Mouse (Mus musculus): ENCODE results near the gene Glis3. TPM values are rescaled to one million over a fixed set of nuclear protein-coding genes. Genes with fewer than 3 reads are reported as not detected.
A peak's percentile ranks its signal among the peaks of the same experiment; 100 is the strongest.

Glis3 gene
- polyA plus RNA-seq, 1 experiment = 1.9 TPM

GRCm38 (mm10) chr19:28500505-28500904, 179.4 kb downstream of the Glis3 start:
- no peak for DNase-seq (ENCODE audit: extremely low spot score in 1 of 2, low spot score in 1 of 2)

DNA sequence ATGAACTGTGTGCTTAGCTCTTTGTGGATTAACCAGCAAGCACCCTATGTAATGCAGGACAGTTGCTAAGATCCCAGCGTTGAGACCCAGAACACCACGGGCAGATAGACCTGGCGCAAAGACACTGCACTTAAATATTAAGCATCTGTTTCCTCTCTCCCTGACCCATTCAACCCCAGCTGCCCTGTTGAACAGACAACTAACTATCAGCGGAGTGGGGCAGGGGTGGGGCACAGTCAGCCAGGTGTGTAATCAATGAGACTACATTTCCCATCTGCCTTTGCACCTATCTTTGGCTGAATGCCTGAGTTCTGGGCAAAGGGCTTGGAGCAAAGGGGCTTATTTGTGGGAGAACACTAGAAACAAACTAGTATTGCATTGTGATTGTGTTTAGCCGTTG, 180.1 kb downstream of the Glis3 start:
- no peak for DNase-seq (ENCODE audit: extremely low spot score in 1 of 2, low spot score in 1 of 2)

GRCm38 (mm10) chr19:28495926-28496325, 184.0 kb downstream of the Glis3 start:
- no peak for DNase-seq (ENCODE audit: extremely low spot score in 1 of 2, low spot score in 1 of 2)

DNA sequence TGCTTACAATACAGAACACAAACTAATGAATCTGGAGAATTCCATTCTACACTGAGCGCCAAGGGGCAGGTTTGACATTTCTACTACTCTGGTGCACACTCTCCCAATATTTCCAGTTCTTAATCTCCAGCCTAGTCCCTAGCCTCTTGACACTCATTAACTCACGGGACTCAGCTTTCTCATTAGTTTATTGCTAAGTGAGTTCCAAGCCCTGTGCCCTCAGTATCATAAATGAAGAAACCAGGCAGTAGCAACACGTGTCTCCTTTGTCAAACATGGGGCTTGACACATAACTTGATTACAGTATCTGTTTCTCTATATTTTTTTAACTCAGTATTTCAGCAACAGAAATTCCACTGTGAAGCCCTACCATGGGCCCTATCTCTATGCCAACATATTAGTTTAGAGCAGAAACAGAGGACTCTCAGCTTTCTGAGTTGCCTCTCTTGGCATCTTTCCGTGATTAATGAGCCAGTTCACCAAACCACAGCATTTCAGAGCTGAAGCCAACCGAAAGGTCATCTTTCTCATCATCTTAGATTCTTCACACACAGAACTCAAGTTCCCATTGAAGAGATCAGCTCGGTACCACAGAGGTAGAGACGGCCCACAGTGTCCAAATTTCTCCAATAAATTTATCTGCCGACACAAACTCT, 186.1 kb downstream of the Glis3 start:
- DNase-seq (ENCODE audit: extremely low spot score in 1 of 2, low spot score in 1 of 2) = no peak

- DNase-seq (ENCODE audit: extremely low spot score in 1 of 2, low spot score in 1 of 2) = no peak
Measured at GRCm38 (mm10) chr19:28478055-28478454, 201.8 kb downstream of the Glis3 start.

DNA sequence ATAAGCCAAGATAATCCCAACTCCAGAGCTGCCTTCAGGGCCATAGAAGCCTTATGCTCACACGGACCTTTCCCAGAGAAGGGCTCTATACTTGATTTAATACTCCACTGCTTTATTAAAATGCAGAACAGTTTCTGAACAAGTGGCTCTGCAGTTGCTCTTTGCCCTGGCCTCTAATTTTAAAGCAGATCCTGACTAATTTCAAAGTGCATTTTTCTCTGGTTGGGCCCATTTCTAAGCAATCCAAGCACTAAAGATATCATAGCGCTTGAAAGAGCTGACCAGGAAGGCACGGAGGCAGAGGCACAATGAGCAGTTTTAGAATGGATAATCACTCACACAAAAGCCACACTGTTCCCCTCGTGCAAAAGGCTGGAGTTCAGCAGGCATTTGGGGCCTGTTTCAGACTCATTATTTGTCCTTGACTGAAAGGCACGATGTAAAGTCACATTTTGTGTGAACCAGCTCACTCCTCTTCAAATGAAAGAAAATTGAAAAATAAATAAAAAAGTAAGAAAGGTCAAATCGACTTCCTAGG, 202.5 kb downstream of the Glis3 start:
- no peak for DNase-seq (ENCODE audit: extremely low spot score in 1 of 2, low spot score in 1 of 2)

- no peak for DNase-seq (ENCODE audit: extremely low spot score in 1 of 2, low spot score in 1 of 2)
Measured at GRCm38 (mm10) chr19:28473621-28474020, 206.3 kb downstream of the Glis3 start.

GRCm38 (mm10) chr19:28471144-28471543, 208.7 kb downstream of the Glis3 start:
- DNase-seq (ENCODE audit: extremely low spot score in 1 of 2, low spot score in 1 of 2) = no peak

GRCm38 (mm10) chr19:28465779-28466178, 214.1 kb downstream of the Glis3 start:
- no peak for DNase-seq (ENCODE audit: extremely low spot score in 1 of 2, low spot score in 1 of 2)

- no peak for DNase-seq (ENCODE audit: extremely low spot score in 1 of 2, low spot score in 1 of 2)
Measured at GRCm38 (mm10) chr19:28454331-28454730, 225.5 kb downstream of the Glis3 start.

DNA sequence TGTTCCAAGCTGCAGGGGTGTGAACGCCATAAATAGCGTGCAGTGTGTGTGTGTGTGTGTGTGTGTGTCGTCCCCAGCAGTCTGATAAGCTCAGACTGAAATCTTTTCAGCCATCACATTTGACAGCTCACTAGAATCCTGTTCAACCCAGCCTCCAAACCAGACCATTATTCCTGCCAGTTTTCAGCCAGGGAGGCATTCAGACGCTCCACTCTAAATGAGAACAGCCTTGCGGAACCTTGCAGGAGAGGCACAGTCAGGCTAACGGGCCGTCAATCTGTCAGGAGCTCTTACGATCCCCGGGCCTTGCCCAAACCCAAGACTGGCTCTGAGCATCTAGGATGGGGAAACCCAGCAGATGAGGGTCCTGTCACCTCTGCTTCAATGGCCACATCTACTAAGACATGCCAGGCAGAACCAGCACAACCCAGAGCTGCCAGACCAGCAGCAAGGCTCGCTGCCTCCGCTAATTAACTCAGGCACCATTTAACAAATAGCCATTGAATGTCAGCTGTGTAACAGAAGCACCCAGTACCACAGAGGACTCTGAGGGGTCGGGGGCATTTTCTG, 226.8 kb downstream of the Glis3 start:
- DNase-seq (ENCODE audit: extremely low spot score in 1 of 2, low spot score in 1 of 2) = peak; percentile 14 to 40

GRCm38 (mm10) chr19:28448811-28449210, 231.1 kb downstream of the Glis3 start:
- no peak for DNase-seq (ENCODE audit: extremely low spot score in 1 of 2, low spot score in 1 of 2)

GRCm38 (mm10) chr19:28442161-28442560, 237.7 kb downstream of the Glis3 start:
- no peak for DNase-seq (ENCODE audit: extremely low spot score in 1 of 2, low spot score in 1 of 2)

DNA sequence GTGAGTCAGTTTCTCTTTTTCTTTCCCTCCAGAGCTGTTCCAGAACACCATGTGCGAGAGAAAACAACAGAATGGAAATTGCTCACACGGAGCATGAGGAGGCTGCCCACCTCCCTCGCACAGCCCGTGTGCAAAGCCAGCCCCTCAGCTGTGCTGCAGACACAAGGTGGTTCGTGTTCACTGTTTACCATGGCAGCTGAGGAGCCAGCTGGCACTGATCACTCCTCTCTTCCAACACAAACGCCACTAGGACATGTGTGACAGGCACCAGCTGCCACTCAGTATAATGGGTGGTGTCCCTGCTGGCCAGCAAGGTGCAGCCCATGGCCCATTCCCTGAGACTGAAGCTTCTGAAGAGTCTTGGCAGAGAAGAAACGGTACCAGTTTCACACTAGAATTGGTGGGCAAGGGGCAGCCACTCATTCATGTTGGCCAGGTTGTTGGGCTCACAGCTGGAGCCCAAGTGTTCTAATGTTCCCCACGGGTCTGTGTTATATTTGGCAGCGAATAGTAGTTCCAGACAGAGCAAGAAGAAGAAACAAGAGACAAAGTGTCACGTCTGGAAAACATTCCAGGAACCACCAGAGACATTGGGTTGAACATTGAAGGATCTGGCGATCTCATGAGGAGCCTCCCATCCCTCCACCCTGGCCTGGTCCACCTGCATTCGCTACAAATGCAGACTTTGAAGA, 243.3 kb downstream of the Glis3 start:
- peak; percentile 41 to 65 for DNase-seq (ENCODE audit: extremely low spot score in 1 of 2, low spot score in 1 of 2)

DNA sequence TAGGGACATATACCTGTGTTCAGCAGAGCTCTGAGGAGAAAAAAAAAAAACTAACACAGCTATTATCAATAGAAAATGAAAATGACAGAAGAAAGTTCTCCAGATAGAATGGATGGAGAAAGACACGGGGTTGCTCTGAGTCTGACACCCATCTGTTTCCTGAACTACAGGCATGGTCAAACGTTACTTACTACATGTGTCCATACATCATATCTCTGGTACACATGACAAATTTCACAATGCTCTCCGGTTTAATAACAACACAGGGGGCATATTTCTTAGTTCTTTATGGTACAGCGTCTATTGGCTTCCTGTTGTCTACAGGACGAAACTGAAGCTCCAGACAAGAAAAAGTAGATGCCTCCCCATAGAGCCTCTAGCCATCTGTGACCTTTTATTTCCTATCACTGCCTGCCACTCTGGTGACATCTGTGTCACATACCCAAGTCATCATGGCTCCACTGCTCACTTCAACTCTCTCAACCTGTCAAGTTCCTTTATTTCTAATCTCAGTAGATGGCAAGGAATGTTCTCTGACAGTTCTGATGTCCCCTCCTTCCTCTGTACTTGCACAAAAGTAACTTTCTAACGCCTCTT, 251.6 kb downstream of the Glis3 start:
- no peak for DNase-seq (ENCODE audit: extremely low spot score in 1 of 2, low spot score in 1 of 2)

- no peak for DNase-seq (ENCODE audit: extremely low spot score in 1 of 2, low spot score in 1 of 2)
Measured at GRCm38 (mm10) chr19:28424180-28424579, 255.7 kb downstream of the Glis3 start.

DNA sequence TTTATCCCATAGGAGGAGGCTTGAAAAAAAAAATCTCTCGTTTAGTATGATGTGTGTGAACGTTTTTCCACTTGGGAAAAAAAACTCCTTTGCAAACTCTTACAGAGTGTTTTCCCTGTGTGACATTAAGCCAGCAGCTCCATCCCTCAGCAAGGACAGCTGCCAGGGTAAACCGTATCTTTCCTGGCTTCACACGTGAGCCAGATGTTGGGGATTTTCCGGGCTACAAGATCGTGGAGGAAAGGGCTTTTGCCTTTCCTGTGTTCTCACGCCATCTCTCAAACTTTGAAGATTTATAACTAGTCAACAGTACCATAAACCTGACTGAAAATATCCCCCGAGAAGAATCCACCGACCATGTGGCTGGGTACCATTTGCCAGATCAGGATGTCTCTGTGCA, 256.9 kb downstream of the Glis3 start:
- DNase-seq (ENCODE audit: extremely low spot score in 1 of 2, low spot score in 1 of 2) = no peak

DNA sequence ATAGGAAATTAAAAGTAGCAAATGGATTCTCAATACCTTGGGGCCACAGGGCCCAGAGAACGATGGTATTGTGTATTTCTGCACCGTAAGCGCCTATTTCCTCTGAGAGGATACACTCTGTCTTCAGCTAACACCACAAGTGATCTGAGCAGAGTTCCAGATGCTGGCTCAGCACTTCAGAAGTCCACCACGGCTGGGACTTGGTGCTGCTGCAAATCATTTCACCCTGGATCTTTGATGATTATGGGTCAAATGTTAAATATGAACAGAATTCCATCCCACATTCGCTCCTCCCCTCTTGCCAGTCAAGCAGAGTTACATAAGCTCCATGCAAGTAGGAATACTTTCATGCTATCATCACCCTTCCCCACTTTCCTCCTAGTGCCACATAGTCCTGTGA, 263.8 kb downstream of the Glis3 start:
- DNase-seq (ENCODE audit: extremely low spot score in 1 of 2, low spot score in 1 of 2) = no peak

DNA sequence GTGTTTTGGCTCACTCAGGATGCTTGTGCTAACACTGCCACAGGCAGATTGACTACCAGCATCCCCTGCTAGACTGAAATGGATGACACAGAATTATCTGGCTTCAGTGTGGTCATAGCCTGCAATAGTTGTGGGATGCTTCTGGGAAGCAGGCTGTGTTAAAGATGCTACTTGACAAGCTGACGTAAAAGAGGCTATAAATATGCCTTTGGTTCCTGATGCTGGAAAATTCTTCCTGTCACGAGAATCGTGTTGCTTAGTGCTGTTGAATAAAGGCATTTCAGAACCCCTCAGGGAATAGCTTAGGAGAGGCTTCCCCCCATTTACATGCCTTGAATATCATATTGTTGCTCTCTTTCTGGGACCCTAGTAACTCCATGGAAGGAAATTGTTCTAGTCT, 271.1 kb downstream of the Glis3 start:
- DNase-seq (ENCODE audit: extremely low spot score in 1 of 2, low spot score in 1 of 2) = peak in 1 of 2 experiments; percentile 27

- DNase-seq (ENCODE audit: extremely low spot score in 1 of 2, low spot score in 1 of 2) = no peak
Measured at GRCm38 (mm10) chr19:28402956-28403355, 276.9 kb downstream of the Glis3 start.

- DNase-seq (ENCODE audit: extremely low spot score in 1 of 2, low spot score in 1 of 2) = no peak
Measured at GRCm38 (mm10) chr19:28395584-28395861, 284.4 kb downstream of the Glis3 start.

Data from frontal cortex, adult 2 months (tissue).